Mouse (Mus musculus): ENCODE results near the gene Zfyve9.

DNA sequence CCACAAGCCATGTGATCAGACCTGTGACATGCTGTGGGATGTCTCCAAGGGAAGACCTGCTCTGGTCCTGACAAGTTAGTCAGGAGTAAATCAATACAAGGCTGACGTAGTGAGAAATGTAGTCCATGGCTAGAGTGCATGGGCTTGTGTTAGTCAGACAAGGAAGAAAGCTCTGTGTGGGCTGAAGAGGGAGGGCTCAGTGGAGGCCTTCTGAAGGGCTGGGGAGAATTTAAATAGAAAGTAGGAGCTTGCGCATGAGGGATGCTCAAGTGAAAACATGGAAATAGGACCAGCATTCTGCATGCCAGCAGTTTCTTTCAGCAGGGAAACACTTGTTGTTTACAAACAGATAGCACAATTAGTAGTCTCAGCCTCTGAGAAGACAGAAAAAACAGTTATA is 22.9 kb upstream of the Zfyve9 start:
- TF ChIP-seq CTCF (IDR thresholded peaks at IDR 0.05) (no peak), EP300 (IDR thresholded peaks at IDR 0.05) (no peak)
